Mouse (Mus musculus) embryo, embryonic 11.5 days (tissue): ENCODE results near the gene Spryd4.
"Not testable (repeated sequence)": the region's sequence is repeated elsewhere in the genome, so short reads cannot be mapped to it uniquely, and the experiment has no call there.

ENCODE experiments used
- DNase-seq: peaks from one replicate; pipeline ENCODE4 v3.0.0-alpha.2; 2012; ENCODE audit warnings: low read depth, low spot score

Spryd4 gene

GRCm38 (mm10) chr10:128225538-128225937 is 13.9 kb upstream of the Spryd4 start, which contains the start of gene Mip:
Gene Mip (plus strand): TSS chr10:128225838.
- DNase-seq = no peak

DNA sequence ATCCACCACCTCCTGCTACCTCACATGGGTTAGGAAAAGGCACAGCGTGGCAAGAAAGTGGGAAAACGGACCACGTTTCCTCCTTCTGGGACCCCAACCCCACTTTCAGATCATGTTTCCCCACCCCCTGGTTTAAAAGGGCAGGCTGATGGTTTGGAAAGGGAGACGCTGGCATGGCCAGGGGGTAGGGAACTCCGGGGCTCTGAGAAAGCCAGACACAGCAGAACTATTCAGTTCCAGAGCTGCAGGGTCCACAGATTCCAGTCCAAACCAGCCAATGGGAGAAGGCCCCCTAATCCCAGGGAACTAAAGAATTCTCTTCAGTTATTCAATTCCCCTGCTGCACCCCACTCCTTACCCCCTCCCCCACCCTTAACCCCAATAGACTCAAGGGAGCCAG is 13.5 kb upstream of the Spryd4 start:
- DNase-seq = no peak

DNA sequence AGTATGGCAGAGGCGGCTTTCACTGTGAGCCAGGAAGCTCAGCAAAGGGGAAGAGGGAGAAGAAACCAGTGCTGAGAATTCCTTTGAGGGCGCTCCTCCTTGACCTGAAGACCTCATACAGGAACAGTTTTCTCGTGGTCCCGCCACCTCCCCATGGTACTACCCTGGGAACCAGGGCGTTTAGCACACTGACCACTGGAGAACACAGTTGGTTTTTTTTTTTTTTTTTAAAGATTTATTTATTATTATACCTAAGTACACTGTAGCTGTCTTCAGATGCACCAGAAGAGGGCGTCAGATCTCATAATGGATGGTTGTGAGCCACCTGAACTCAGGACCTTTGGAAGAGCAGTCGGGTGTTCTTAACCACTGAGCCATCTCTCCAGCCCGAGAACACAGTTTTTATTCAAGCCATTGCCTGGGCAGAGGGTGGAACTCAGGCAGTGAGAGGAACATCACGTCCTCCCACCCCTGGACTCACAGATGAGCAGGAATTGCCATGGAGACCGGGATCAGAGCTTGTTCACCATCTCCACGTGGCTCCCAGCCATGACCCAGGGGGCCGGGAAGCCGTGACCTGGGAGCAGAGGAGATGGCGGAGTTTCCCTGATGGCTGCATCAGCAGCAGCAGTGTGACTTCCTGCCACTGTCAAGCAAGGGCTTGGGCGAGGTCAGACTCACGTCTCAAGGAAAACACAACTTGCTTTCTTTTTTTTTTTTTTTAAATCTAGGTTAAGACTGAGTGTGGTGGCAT is 10.1 kb upstream of the Spryd4 start:
- no peak for DNase-seq

GRCm38 (mm10) chr10:128218387-128219117 is 6.9 kb upstream of the Spryd4 start:
- no peak for DNase-seq

DNA sequence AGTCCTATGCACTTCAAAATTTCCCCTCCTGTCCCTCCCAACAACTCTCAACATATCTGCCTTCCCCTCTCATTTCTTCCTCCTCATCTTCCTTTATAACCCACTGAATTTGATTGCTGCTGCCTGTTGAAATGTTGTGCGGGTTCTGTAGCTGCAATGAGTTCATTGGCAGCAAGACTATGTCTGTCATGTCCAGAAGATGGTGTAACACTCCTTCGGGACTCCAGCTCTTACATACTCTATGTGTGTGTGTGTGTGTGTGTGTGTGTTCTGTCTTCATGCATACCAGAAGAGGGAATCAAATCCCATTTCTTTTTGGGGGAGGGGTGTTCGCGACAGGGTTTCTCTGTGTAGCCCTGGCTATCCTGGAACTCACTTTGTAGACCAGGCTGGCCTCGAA is 3.4 kb upstream of the Spryd4 start:
- DNase-seq = no peak

- DNase-seq = not testable (repeated sequence)
Measured at GRCm38 (mm10) chr10:128214112-128214511, 2.5 kb upstream of the Spryd4 start.

- DNase-seq = peak; percentile 46
Measured at GRCm38 (mm10) chr10:128212871-128213323, 1.3 kb upstream of the Spryd4 start.

DNA sequence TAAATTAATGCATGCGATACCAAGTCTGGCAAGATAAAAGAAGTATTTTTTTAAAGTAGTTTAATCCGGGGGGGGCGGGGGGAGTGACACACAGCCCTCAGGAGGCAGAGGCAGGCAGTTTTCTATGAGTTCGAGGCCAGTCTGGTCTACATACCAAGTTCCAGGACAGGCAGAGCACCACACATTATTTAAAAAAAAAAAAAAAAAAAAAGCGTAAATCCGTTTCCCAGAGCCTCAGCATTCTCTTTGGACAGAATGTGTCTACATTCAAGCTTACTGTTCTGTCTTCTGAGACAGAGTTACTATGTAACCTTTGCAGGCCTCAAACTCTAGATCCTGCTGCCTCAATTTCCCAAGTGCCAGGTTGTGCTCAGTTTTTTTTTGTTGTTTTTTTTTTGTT is 541 bp upstream of the Spryd4 start:
- DNase-seq = no peak

DNA sequence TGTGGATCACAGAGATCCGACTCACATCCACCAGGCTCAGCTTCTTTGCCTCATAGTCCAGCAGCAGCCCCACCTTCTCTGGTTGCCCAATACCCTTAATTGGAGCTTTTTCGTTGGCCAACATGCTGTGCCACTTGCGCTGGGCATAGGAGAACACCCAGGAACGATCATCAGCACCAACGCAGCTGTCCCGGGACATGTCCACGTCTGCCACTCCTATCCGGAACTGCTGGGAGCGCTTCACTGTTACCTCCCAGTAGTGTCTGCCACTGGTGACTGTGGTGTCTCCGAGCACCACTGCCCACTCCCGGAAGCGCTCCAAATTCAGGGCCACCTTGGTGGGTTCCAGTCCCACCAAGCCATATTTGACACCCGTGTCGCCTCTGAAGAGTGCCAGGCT is 653 bp downstream of the Spryd4 start:
- no peak for DNase-seq

DNA sequence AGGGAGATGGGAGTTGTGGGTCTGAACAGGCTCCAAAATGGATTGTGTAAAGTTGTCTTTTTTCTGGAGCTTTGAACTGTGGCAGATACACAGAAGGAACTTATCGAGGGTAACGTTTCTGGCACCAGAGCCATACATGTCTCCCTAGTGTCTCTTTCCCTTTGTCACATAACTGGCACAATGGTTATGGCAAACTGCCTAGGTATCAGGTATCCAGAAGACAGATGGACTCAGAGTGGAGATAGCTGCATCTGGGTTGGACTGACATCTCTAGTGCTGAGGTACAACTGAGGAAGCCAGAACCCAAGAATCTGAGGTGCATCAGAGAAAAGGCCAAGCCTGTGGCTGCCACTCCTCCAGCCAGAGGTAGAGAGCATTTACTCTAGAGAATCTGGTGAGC is 1.5 kb downstream of the Spryd4 start:
- DNase-seq = no peak

GRCm38 (mm10) chr10:128209311-128210009 is 2.1 kb downstream of the Spryd4 start:
- DNase-seq = no peak

DNA sequence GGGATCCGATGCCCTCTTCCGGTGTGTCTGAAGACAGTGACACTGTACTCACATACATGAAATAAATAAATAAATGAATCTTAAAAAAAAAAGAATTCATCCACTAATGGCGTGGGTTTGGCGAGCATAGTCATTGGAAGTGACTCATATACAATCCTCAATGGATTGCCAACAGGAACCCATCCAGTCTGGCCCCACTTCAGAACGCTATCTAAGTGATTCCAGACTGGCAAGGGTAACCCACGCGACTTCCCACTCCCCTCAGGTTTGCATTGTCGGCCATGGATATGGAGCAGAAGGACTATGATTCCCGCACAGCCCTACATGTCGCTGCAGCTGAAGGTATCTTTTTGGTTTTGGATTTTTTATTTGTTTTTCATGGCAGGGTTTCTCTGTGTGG is 3.3 kb downstream of the Spryd4 start:
- DNase-seq = no peak

DNA sequence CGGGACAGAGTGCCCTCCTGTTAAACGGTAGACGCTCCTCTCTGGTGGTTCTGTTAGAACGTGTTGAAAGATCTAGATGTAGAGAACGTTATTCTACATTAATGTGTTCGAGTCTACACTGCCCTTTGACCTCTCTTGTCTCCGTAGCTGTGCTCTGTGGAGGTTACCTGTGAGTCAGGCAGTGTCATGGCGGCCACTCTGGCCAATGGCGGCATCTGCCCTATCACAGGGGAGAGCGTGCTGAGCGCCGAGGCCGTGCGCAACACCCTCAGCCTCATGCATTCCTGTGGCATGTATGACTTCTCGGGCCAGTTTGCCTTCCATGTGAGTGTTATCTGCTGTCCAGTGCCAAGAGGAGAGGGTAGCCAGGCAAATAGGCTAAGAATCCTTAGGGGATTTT is 6.7 kb downstream of the Spryd4 start:
- DNase-seq = no peak

DNA sequence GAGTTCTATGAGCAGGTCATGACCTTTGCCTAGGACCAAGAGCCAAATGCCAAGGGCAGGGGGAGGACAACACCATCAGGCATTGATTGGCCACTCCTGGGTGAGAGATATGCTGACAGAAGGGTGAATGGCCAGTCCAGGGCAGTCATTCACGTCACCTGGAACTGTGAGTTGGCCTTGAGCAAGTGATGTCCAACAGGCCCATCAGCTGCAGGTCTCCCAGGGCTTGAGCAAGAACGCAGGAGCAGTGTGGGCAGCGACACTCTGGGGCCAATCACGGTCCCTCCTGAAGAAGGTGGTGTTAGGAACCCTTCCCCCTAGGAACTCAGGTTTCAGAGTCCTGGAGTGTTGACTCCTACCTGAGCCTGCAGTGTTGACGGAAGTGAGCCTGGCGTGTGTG is 9.8 kb downstream of the Spryd4 start:
- DNase-seq = no peak

GRCm38 (mm10) chr10:128194551-128195461 is 16.8 kb downstream of the Spryd4 start:
- peak; percentile 27 for DNase-seq

DNA sequence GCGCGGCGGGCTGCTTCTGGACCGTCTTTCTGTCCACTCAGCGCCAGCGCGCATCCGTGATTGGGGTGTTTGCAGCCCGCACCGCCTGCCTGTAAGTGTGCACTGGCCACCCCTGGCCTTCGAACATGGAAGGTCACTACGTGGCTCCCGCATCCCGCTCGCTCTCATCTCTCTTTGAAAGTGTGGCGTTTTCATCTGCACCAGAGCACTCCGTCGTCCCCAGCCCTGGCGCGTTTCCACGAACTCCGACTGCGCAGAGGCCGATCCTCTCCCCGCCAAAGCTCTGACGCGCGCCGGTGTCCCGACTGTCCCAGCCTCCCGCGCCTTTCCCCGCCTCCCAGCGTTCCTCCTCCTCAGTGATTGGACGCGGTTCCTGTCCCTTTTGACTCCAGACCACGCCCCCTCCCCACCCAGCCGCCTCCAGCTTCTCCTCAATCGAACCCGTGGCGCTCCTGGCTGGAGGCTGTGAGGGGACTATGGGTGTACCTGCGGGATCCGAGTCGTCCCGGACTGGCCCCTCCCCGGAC is 17.5 kb downstream of the Spryd4 start, which contains the start of gene Gls2:
TSS of gene Gls2 (plus strand) at position 434 of the 527 bp plus-strand sequence.
- peak; percentile 92 for DNase-seq

DNA sequence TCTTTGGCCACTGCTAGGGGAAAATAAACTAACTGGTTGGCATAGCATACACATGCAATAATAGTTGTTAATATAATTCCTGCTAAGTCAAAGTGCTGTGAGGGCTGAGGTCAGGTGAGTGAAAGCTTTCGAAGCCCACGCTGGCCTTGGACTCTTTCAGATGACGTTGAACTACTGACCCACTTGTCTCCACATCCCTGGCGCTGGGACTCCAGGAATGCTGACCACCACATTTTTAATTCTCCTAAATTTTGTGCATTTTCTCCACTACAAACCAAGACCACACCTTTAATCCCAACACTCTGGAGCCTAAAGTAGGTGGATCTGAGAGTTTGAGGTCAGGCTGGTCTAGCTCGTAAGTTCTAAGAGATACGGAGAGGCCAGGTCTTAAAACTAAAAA is 18.5 kb downstream of the Spryd4 start:
- DNase-seq = no peak

DNA sequence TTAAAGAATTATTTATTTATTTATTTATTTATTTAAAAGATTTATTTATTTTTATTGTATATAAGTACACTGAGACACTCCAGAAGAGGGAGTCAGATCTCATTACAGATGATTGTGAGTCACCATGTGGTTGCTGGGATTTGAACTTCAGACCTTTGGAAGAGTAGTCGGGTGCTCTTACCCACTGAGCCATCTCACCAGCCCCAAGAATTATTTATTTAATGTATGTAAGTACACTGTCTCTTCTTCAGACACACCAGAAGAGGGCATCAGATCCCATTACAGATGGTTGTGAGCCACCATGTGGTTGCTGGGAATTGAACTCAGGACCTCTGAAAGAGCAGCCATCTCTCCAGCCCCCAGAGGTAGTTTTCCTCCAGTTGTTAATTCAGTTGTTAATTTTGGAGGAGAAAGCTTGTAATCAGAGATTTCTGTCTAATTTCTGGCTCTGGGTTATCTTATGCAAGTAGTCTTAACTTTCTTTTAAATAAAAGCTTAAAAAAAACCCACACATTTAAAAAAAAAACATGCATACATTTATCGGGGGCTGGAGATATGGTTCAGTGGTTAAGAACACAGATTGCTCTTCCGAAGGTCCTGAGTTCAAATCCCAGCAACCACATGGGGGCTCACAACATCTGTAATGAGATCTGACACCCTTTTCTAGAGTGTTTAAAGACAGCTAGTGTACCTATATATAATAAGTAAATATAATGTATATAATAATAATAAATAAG is 19.4 kb downstream of the Spryd4 start:
- not testable (repeated sequence) for DNase-seq

GRCm38 (mm10) chr10:128191472-128191871 is 20.1 kb downstream of the Spryd4 start:
- DNase-seq = no peak

- DNase-seq = peak; percentile 67
Measured at GRCm38 (mm10) chr10:128188242-128188877, 23.2 kb downstream of the Spryd4 start.
